Mouse (Mus musculus): ENCODE data around the gene Tmem37. TPM values are rescaled to one million over a fixed set of nuclear protein-coding genes. Genes with fewer than 3 reads are reported as not detected.

Gene Tmem37
- polyA plus RNA-seq (2017; shearing (Covaris generic)) = 1.3 TPM

DNA sequence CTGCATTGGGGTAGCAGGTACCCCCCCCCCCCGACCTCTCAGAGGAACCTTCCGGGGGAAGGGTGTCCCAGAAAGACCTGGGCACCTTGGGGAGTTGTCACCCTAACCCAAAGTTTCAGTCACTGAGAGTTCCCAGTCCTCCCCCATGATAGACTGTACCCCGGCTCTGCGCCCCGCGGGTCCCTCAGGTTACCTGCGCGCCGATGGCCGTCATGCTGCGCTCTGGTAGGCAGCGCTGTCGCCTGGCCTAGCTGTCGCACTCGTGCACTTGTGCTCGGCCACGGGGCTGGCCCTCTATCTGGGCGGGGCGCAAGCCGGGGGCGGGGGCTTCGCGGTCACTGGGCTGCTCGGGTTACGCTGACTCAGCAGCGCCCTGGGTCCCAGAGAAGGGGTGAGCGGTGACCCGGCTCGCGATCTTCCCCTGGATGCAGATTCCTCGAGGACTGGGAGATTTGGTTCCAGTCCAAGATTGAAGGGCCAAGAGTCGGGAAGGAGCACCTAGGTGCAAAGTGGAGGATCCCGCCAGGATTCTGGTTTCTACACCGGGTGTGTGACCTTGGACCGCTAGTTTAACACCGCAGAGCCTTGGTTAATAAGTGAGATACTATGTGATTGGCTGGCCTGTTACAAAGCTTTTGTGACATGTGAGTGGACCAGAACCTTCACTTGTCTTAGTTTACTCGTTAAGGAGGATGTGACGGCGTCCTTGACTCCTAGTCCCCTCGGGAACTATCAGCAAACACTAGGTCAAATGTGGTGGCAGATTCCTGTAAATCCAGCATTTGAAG, at the start of gene Tmem37:
Gene Tmem37 (minus strand): TSS at position 556 of the 788 bp plus-strand sequence.

GRCm38 (mm10) chr1:120120969-120121811, 47.3 kb upstream of the Tmem37 start, which contains the start of the genes Dbi and 3110009E18Rik:
TSS of gene Dbi (minus strand) at chr1:120121078.
TSS of gene 3110009E18Rik (plus strand) at chr1:120121187.

Other genes starting within 250 kb of the Tmem37 start
- gene Ptpn4, start 236.5 kb downstream of the Tmem37 start, polyA plus RNA-seq (2017; shearing (Covaris generic)) = 10.7 TPM
- gene Tmem177, start 160.9 kb downstream of the Tmem37 start, polyA plus RNA-seq (2017; shearing (Covaris generic)) = 7.5 TPM
- gene Cfap221, start 76.8 kb downstream of the Tmem37 start, polyA plus RNA-seq (2017; shearing (Covaris generic)) = not detected
- gene Sctr, start 67.2 kb downstream of the Tmem37 start, polyA plus RNA-seq (2017; shearing (Covaris generic)) = not detected
- 221 TPM for gene Dbi, start 47.0 kb upstream of the Tmem37 start, polyA plus RNA-seq (2017; shearing (Covaris generic))
- gene 3110009E18Rik, start 47.1 kb upstream of the Tmem37 start, polyA plus RNA-seq (2017; shearing (Covaris generic)) = 28.8 TPM
- gene Steap3, start 198.6 kb upstream of the Tmem37 start, polyA plus RNA-seq (2017; shearing (Covaris generic)) = 0.33 TPM

All from activated CD4-positive, CD25-positive, alpha-beta regulatory T cell, adult 9 weeks (primary cell).